Mouse (Mus musculus) liver, embryonic 13.5 days (tissue): ENCODE data around the gene Pde6h. TPM values are rescaled to one million over a fixed set of nuclear protein-coding genes. Genes with fewer than 3 reads are reported as not detected.

ENCODE experiments used
- ATAC-seq: fragments of 200-750 bp; cut with Nextera tagmentation; 2 replicates; pipeline ENCODE4 v1.8.0; 2017; ENCODE audit warnings: low read depth, mild to moderate bottlenecking, moderate number of reproducible peaks, moderate library complexity
- DNase-seq: peaks from one replicate; pipeline ENCODE4 v3.0.0; 2022
- H3K27ac ChIP-seq: fragments of 300-500 bp; sonication (generic); 2 replicates; pipeline ENCODE4 v1.5.1; 2015; ENCODE audit warnings: moderate library complexity, mild to moderate bottlenecking, inconsistent platforms
- H3K27me3 ChIP-seq: fragments of 300-500 bp; sonication (generic); 2 replicates; pipeline ENCODE4 v1.6.1; 2015; ENCODE audit warnings: mild to moderate bottlenecking, inconsistent platforms
- H3K36me3 ChIP-seq: fragments of 300-500 bp; sonication (generic); 2 replicates; pipeline ENCODE4 v1.6.1; 2015; ENCODE audit warnings: mild to moderate bottlenecking, inconsistent platforms
- H3K4me1 ChIP-seq: fragments of 300-500 bp; sonication (generic); replicated peaks from 2 replicates; pipeline ENCODE4 v1.6.1; 2015; ENCODE audit warnings: inconsistent platforms
- H3K4me2 ChIP-seq: fragments of 300-500 bp; sonication (generic); 2 replicates; pipeline ENCODE4 v1.6.1; 2015; ENCODE audit warnings: inconsistent platforms, mild to moderate bottlenecking, moderate library complexity
- H3K4me3 ChIP-seq: fragments of 300-500 bp; sonication (generic); replicated peaks from 2 replicates; pipeline ENCODE4 v1.5.1; 2015; ENCODE audit warnings: mild to moderate bottlenecking, inconsistent platforms
- H3K9ac ChIP-seq: fragments of 300-500 bp; sonication (generic); 2 replicates; pipeline ENCODE4 v1.6.1; 2015; ENCODE audit warnings: mild to moderate bottlenecking, inconsistent platforms
- H3K9me3 ChIP-seq: fragments of 300-500 bp; sonication (generic); replicated peaks from 2 replicates; pipeline ENCODE4 v1.6.1; 2016; ENCODE audit warnings: inconsistent platforms
- WGBS: fragments of 180-500 bp; shearing (Covaris S2); methylation state at CpG from one replicate; pipeline ENCODE4 v1.1.7; 2015; ENCODE audit not compliant: insufficient replicate concordance; 5-methylcytosine and 5-hydroxymethylcytosine counted together
- polyA plus RNA-seq: library from polyadenylated mRNA; unstranded; fragments of >200 nt; fragmentation: Nextera tagmentation; extraction: Ambion mirVana; gene quantifications from 2 replicates; pipeline ENCODE4 v1.2.1, GENCODE M21; 2015

Gene Pde6h
- polyA plus RNA-seq, 1 experiment from 2014 or later: not detected

DNA sequence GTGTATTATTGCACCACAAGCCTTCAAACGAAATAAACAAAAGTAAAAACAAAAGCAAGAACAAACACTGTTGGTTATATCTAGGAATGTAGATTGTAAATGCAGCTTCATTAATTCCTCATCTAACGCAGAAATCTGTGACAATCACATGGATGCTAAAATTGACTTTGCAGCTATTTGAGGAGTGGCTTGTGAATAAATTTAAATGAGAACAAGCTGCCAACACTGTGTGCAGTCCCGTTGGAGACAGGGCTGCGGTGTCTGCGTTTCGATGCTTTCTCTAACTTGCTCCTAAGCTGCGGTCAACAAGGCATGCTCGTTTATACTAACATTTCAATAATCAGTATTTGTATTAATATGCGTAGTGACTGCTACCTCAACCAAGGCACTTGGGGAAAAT lies 18.6 kb downstream of the Pde6h start:
- ATAC-seq (no peak), DNase-seq (no peak)
- H3K4me2 ChIP-seq: no peak overlapping the region
- peaks cover 52% of the 10 kb centered on the region for H3K4me1 ChIP-seq
- no peaks in the 10 kb centered on the region for H3K27me3 ChIP-seq
- H3K27ac ChIP-seq: no peak overlapping the region
- H3K36me3 ChIP-seq: no peaks in the 10 kb centered on the region
- WGBS: 67% methylated on average over 9 of the region's 9 CpGs
- H3K4me3 ChIP-seq: no peak overlapping the region
- no peaks in the 10 kb centered on the region for H3K9me3 ChIP-seq
- H3K9ac ChIP-seq: no peak overlapping the region

DNA sequence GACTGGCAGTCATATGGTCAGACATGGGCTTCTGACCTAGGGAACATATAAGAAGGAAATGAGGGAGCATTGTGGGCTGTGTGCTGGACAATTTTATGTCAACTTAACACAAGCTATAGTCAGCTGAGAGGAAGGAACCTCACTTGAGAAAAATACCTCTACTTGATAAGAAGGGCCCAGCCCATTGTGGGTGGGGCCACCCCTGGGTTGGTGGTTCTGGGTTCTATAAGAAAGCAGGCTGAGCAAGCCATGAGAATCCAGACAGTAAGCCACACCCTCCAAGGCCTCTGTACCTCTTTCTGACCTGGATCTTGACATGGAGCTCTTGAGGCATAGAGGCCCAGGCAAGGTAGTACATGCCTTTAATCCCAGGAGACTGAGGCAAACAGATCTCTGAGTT lies 19.8 kb downstream of the Pde6h start:
- H3K9ac ChIP-seq: no peak overlapping the region
- H3K4me3 ChIP-seq: no peak overlapping the region
- DNase-seq (no peak), ATAC-seq (peak; percentile 45)
- peaks cover 49% of the 10 kb centered on the region for H3K4me1 ChIP-seq
- no peaks in the 10 kb centered on the region for H3K9me3 ChIP-seq
- no peak overlapping the region for H3K4me2 ChIP-seq
- no peak overlapping the region for H3K27ac ChIP-seq
- no peaks in the 10 kb centered on the region for H3K36me3 ChIP-seq
- H3K27me3 ChIP-seq: no peaks in the 10 kb centered on the region

DNA sequence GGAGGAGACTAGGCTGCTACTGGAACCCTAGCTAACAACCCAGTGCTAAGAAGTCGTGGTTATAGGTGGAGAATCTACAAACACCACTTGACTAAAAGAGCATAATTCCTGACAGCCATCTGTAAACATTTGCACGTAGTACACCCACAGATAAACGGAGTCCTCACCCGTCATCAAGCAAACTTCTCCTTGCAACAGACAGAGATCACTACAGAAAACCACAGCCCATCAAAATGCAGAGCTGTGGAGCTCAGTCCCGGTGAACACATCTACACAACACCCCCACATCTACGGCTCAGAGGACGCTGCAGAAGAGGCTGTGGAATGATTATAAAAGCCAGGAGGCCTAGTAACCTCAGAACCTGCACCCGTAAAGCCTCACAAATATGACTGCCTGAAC lies 20.9 kb downstream of the Pde6h start:
- ATAC-seq (no peak), DNase-seq (no peak)
- H3K9ac ChIP-seq: no peak overlapping the region
- H3K27me3 ChIP-seq: no peaks in the 10 kb centered on the region
- 30% methylated on average over 8 of the region's 8 CpGs for WGBS
- H3K4me2 ChIP-seq: no peak overlapping the region
- peaks cover 45% of the 10 kb centered on the region for H3K4me1 ChIP-seq
- H3K36me3 ChIP-seq: no peaks in the 10 kb centered on the region
- H3K27ac ChIP-seq: no peak overlapping the region
- H3K9me3 ChIP-seq: no peaks in the 10 kb centered on the region
- no peak overlapping the region for H3K4me3 ChIP-seq

DNA sequence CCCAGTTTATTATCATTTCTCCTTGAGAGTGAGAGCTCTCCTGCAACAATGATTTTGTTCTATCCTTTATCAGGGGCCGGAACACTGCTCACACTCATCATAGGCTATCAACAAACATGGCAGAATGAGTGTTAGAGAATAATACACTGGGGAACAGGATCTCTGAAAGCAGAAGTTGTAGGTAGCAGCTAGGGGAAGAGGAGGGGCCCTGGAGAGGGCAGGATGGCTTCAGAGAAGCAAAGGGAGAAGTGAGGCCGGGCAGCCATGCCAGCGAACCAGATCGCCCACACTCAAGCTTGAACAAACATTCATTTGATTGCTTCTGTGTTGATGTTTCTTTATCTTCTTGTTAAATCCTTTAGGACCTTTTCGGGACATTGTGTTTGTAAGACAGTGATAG lies 22.6 kb downstream of the Pde6h start:
- no peaks in the 10 kb centered on the region for H3K27me3 ChIP-seq
- no peak for DNase-seq
- WGBS: 43% methylated on average over 5 of the region's 5 CpGs

DNA sequence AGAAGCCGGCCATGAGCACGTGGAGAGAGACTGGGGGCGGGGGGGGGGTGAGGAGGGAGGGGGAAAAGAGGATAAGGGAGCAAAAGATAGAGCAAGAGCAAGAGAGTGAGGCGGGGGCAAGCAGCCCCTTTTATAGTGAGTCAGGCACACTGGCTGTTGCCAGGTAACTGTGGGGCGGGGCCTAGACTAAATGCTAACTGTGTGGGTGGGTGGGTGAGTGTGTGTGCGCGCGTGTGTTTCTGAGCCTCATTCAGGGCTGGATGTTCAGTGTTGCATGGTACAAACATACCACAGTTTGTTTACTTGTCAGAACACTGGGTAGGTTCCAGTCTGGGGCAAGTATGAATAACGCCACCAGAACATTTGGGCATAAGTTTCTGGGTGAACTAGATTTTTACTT lies 23.3 kb downstream of the Pde6h start:
- ATAC-seq (no peak), DNase-seq (no peak)
- 59% methylated on average over 8 of the region's 9 CpGs for WGBS

More for the DNA sequence above, 22.6 kb downstream of the Pde6h start:
- H3K4me2 ChIP-seq: no peak overlapping the region
- no peak overlapping the region for H3K4me3 ChIP-seq
- H3K9ac ChIP-seq: no peak overlapping the region
- H3K36me3 ChIP-seq: no peaks in the 10 kb centered on the region
- H3K27ac ChIP-seq: no peak overlapping the region
- no peaks in the 10 kb centered on the region for H3K9me3 ChIP-seq
- ATAC-seq: no peak
- H3K4me1 ChIP-seq: peaks cover 28% of the 10 kb centered on the region

DNA sequence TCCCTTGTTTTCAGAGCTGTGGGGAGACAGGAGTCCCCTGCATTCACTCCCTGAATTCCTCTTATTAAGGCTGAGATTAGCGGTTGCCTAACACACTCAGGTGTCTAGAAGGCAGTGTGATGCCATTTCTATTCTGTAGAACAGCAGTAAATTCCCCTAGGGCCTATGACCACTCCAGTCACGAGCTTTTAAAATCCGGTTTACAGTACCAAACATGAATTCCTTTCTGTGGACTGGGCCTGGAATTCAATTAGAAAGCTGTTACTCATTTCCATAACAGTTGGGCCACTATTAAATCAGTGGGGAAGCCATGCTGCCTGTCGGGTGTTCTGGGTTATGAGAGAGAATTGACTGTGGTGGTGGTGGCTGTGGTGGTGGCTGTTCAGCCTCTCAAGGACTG lies 24.1 kb downstream of the Pde6h start:
- no peak overlapping the region for H3K4me3 ChIP-seq
- no peak overlapping the region for H3K9ac ChIP-seq
- no peak overlapping the region for H3K27ac ChIP-seq
- no peaks in the 10 kb centered on the region for H3K9me3 ChIP-seq
- DNase-seq: no peak
- H3K36me3 ChIP-seq: no peaks in the 10 kb centered on the region
- 60% methylated on average over 4 of the region's 4 CpGs for WGBS
- no peak overlapping the region for H3K4me2 ChIP-seq
- no peaks in the 10 kb centered on the region for H3K27me3 ChIP-seq
- ATAC-seq: no peak
- peaks cover 18% of the 10 kb centered on the region for H3K4me1 ChIP-seq

More for the DNA sequence above, 23.3 kb downstream of the Pde6h start:
- Histone ChIP-seq H3K9me3 (no peaks in the 10 kb centered on the region), H3K27ac (no peak overlapping the region), H3K27me3 (no peaks in the 10 kb centered on the region), H3K4me3 (no peak overlapping the region), H3K36me3 (no peaks in the 10 kb centered on the region), H3K4me2 (no peak overlapping the region), H3K9ac (no peak overlapping the region), H3K4me1 (peaks cover 22% of the 10 kb centered on the region)

DNA sequence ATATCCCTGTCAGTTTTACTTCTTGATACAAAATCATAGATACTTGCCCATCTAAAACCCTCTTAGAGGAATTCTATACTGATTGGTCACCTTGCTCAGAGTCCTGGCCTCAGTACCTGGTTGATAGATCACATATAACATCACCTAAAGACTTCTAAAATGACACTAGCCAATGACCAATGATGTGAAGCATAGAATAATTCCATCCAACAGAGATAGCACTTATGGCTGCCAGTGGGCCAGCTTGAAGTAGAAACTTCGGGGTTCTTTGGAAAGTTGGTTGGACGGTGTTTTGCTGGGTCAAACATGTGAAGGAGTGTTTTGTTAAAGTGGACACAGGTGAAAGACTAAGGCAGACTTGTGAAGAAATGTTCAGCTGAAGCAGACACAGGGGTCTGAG lies 26.5 kb downstream of the Pde6h start:
- no peak overlapping the region for H3K9ac ChIP-seq
- H3K27ac ChIP-seq: no peak overlapping the region
- WGBS: 69% methylated on average over 2 of the region's 2 CpGs
- no peaks in the 10 kb centered on the region for H3K36me3 ChIP-seq
- H3K4me3 ChIP-seq: no peak overlapping the region
- H3K9me3 ChIP-seq: no peaks in the 10 kb centered on the region
- H3K27me3 ChIP-seq: no peaks in the 10 kb centered on the region
- no peak overlapping the region for H3K4me2 ChIP-seq
- ATAC-seq (no peak), DNase-seq (no peak)
- 0 out of 2 replicates have a peak, but pooled peaks cover 2% of the 10 kb centered on the region for H3K4me1 ChIP-seq

DNA sequence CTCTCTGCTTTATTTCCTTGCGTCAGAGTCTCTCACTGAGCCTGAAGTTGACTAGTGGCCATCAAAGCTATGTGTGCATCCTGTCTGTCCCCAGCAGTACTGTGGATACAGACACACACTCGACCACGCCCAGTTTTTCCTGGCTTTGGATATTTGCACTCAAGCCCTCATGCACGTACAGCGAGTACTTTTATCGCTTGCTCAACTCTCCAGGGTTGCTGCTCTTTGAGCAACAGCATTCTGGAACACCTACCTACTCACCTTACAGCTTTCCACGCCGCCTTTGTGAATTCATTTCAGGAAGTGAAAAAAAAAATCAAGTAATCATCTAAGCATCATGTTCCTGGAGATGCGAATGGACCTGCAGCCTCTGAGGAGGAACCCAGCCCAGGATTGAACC lies 29.3 kb downstream of the Pde6h start:
- WGBS: 69% methylated on average over 9 of the region's 9 CpGs

DNA sequence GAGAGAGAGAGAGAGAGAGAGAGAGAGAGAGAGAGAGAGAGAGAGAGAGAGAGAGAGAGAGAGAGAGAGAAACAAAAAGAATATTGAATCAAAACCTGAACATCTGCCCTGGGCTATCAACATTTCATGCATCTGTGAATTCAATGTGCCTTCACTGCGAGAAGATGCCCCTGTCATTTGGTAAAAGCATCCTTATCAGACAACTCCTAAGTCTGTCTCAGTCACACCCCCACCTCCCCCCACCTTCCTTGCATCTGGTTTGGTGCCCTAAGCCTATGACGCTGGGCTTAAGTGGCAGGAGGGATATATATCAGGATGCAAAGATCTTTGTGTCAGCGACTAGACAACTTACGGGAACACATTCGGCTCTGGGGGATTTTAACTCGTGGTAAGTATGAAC lies 30.6 kb downstream of the Pde6h start:
- no peak overlapping the region for H3K4me2 ChIP-seq
- DNase-seq: no peak
- H3K4me1 ChIP-seq: no peaks in the 10 kb centered on the region
- ATAC-seq: no peak
- no peaks in the 10 kb centered on the region for H3K9me3 ChIP-seq
- H3K27ac ChIP-seq: no peak overlapping the region
- H3K27me3 ChIP-seq: no peaks in the 10 kb centered on the region
- H3K36me3 ChIP-seq: no peaks in the 10 kb centered on the region
- H3K4me3 ChIP-seq: no peak overlapping the region
- no peak overlapping the region for H3K9ac ChIP-seq
- WGBS: 46% methylated on average over 6 of the region's 6 CpGs

More for the DNA sequence above, 29.3 kb downstream of the Pde6h start:
- DNase-seq (no peak), ATAC-seq (no peak)
- H3K9ac ChIP-seq: no peak overlapping the region
- H3K9me3 ChIP-seq: no peaks in the 10 kb centered on the region
- no peaks in the 10 kb centered on the region for H3K4me1 ChIP-seq
- no peak overlapping the region for H3K4me3 ChIP-seq
- H3K36me3 ChIP-seq: no peaks in the 10 kb centered on the region
- H3K4me2 ChIP-seq: no peak overlapping the region
- H3K27ac ChIP-seq: no peak overlapping the region
- no peaks in the 10 kb centered on the region for H3K27me3 ChIP-seq

DNA sequence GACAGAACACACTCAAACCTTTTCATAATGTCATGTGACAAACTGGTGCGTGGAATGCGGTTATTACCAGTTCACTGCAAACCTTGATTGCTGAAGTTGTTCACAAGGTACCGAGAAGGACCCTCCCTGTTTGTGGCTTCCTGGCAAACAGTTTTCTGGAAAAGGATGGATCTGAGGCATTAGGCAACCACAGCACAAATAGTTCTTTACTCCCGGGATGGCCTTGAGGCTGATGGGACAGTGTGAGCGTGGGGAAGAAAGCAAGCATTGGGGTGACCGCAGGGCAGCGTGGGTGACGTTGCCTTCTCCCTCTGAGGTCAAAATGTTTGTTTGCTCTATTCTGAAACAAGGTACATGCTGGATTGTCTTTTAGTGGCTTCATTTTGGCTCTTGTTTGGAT lies 31.1 kb downstream of the Pde6h start:
- no peak overlapping the region for H3K9ac ChIP-seq
- H3K36me3 ChIP-seq: no peaks in the 10 kb centered on the region
- H3K4me3 ChIP-seq: no peak overlapping the region
- ATAC-seq (no peak), DNase-seq (no peak)
- H3K4me2 ChIP-seq: no peak overlapping the region
- H3K27ac ChIP-seq: no peak overlapping the region
- H3K27me3 ChIP-seq: no peaks in the 10 kb centered on the region
- no peaks in the 10 kb centered on the region for H3K9me3 ChIP-seq
- WGBS: 69% methylated on average over 8 of the region's 8 CpGs
- H3K4me1 ChIP-seq: no peaks in the 10 kb centered on the region

DNA sequence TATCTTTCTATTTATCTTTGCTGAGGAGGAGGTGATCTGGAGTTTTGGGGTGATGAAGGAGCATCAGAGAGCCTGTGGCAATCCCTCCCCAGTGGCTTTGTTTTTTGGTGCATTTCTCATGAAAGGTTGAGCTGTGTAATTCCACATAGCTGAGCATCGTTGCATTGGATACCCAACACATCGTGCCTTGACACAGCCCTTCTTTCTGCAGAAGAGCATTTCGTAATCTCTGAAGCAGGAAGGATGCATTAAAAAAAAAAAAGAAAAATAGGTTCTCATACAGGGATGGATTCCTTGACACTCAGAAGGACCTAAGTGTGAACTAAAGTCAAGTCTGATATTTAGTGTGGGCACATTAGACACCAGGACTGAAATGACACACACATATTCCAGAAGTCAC lies 31.6 kb downstream of the Pde6h start:
- H3K9me3 ChIP-seq: no peaks in the 10 kb centered on the region
- H3K27me3 ChIP-seq: no peaks in the 10 kb centered on the region
- no peaks in the 10 kb centered on the region for H3K4me1 ChIP-seq
- 51% methylated on average over 3 of the region's 3 CpGs for whole genome bisulfite sequencing
- H3K27ac ChIP-seq: no peak overlapping the region
- no peak for DNase-seq
- no peak overlapping the region for H3K4me2 ChIP-seq
- ATAC-seq: no peak
- no peak overlapping the region for H3K9ac ChIP-seq
- no peaks in the 10 kb centered on the region for H3K36me3 ChIP-seq
- H3K4me3 ChIP-seq: no peak overlapping the region

DNA sequence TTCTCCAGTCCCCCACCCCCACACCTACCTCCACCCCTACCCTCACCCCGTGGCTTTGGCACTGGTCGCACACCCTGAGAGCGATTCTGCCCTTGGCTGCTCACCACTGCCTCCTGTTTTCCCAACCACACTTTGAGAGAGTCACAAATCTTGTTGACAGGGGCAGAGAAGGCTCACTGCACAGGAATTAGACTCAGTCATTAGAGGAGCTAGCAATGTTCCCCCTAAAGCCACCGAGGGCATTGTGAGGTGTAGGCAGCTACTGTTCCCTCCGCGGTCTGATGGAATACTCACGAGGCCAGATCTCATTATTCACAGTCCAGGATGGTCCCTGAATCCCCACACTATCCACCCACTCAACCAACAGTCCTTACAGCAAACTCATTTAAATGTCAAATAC lies 33.4 kb downstream of the Pde6h start:
- H3K9ac ChIP-seq: no peak overlapping the region
- H3K4me3 ChIP-seq: no peak overlapping the region
- H3K27ac ChIP-seq: no peak overlapping the region
- WGBS: 37% methylated on average over 7 of the region's 7 CpGs
- no peak overlapping the region for H3K4me2 ChIP-seq
- H3K27me3 ChIP-seq: no peaks in the 10 kb centered on the region
- H3K4me1 ChIP-seq: no peaks in the 10 kb centered on the region
- no peak for ATAC-seq
- no peaks in the 10 kb centered on the region for H3K36me3 ChIP-seq
- H3K9me3 ChIP-seq: no peaks in the 10 kb centered on the region
- DNase-seq: no peak

DNA sequence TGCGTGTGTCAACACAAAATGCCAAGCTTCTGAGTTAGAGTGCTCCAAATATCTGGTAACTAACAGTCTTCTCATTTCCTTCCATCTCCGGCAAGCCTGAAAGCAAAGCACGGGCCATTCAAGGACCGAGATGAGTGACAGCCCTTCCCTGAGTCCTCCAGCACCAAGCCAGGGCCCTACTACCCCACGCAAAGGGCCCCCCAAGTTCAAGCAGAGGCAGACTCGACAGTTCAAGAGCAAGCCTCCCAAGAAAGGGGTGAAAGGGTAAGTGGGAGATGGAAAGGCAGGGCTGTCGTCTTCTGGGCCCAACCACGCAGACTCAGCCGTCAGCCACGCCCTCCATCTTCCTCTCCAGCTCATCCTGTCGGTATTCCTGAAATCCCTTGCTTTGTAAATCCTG lies 35.5 kb downstream of the Pde6h start:
- H3K4me1 ChIP-seq: no peaks in the 10 kb centered on the region
- no peak overlapping the region for H3K4me2 ChIP-seq
- DNase-seq (no peak), ATAC-seq (no peak)
- H3K4me3 ChIP-seq: no peak overlapping the region
- H3K9ac ChIP-seq: no peak overlapping the region
- WGBS: 47% methylated on average over 11 of the region's 11 CpGs
- no peaks in the 10 kb centered on the region for H3K9me3 ChIP-seq
- H3K36me3 ChIP-seq: no peaks in the 10 kb centered on the region
- no peaks in the 10 kb centered on the region for H3K27me3 ChIP-seq
- no peak overlapping the region for H3K27ac ChIP-seq
